Mouse (Mus musculus): Measurements from ENCODE around the gene 1700057G04Rik.

Gene 1700057G04Rik

DNA sequence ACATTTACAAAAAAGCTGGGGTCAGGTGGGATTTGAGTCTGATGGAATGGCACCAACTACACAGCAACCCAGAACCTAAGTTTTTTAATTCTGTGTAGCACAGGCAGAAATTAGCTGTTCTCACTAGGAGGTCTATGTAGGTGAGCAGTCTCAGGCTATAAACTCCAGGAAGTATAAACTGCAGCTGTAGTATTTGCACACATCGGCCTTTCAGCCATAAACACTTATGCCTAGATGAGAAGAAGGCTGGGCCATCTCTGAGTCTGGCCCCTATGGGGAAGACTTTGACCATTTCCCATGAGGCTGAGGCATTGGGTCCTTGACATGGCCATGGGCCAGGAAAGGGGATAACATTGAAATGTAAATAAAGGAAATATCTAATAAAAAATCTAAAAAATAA lies 76.7 kb downstream of the 1700057G04Rik start:
- DNase-seq (ENCODE audit: low spot score in 2 of 2): no peak

- DNase-seq (ENCODE audit: low spot score in 2 of 2): no peak
Observed at GRCm38 (mm10) chr9:92386871-92387270, 77.7 kb downstream of the 1700057G04Rik start.

DNA sequence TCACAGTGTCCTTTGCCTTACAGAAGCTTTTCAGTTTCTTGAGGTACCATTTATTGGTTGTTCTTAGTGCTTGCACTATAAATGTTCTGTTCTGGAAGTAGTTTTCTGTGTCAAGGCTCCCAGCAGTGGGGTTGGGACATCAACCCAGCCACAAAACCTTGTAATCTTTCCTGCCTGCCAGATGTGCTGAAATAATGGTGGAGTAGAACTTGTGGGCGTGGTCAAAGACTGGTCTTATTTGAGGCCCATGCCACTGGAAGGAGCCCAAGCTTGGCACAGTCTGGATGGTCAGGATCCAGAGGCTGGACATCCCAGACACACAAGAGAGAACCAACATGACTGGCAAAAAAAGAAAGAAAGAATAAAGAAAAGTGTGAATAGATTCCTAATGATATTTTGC lies 78.2 kb downstream of the 1700057G04Rik start:
- DNase-seq (ENCODE audit: low spot score in 2 of 2): no peak

- no peak for DNase-seq (ENCODE audit: low spot score in 2 of 2)
Observed at GRCm38 (mm10) chr9:92402628-92403027, 93.5 kb downstream of the 1700057G04Rik start.
